Mouse (Mus musculus): ENCODE measurements at regions not wholly inside any gene's neighbourhood (a gene's known extent, or its start where the extent isn't known, plus 50 kb on each side); places are given as distances from the start of the nearest gene placed in this dataset.

GRCm38 (mm10) chr10:72762964-72763363 lies 108.3 kb downstream of the Zwint start:
- DNase-seq (ENCODE audit: inconsistent ontology term): no peak

- DNase-seq (ENCODE audit: inconsistent ontology term): peak; percentile 86
Observed at GRCm38 (mm10) chr10:72778356-72778755, 123.7 kb downstream of the Zwint start.

GRCm38 (mm10) chr10:72811614-72812013 lies 157.0 kb downstream of the Zwint start:
- no peak for DNase-seq (ENCODE audit: inconsistent ontology term)

GRCm38 (mm10) chr10:72847358-72848082 lies 192.9 kb downstream of the Zwint start:
- no peak for DNase-seq (ENCODE audit: inconsistent ontology term)

- peak; percentile 28 for DNase-seq (ENCODE audit: inconsistent ontology term)
Observed at GRCm38 (mm10) chr10:72867956-72868355, 213.3 kb downstream of the Zwint start.

Measured in Muller cell, postnatal 12 days (primary cell).